Mouse (Mus musculus): Measurements from ENCODE around the gene Apba2. TPM values are rescaled to one million over a fixed set of nuclear protein-coding genes. Genes with fewer than 3 reads are reported as not detected.

Gene Apba2
- polyA plus RNA-seq, 1 experiment from 2014 or later = 3.8 TPM

GRCm38 (mm10) chr7:64531297-64531696 is 29.8 kb downstream of the Apba2 start:
- no peak overlapping the region for H3K4me2 ChIP-seq
- WGBS = 100% methylated on average over 1 of the region's 1 CpGs
- H3K36me3 ChIP-seq (ENCODE audit: insufficient read depth) = no peaks in the 10 kb centered on the region
- no peak overlapping the region for H3K27ac ChIP-seq (ENCODE audit: low read depth)
- no peak overlapping the region for H3K9ac ChIP-seq
- no peaks in the 10 kb centered on the region for H3K27me3 ChIP-seq (ENCODE audit: insufficient read depth, low read length)
- no peak for ATAC-seq (ENCODE audit: insufficient read depth)
- TF ChIP-seq CTCF (IDR thresholded peaks at IDR 0.05; ENCODE audit: low read depth) = no peak
- H3K4me3 ChIP-seq (ENCODE audit: low read depth, low read length) = no peak overlapping the region
- no peaks in the 10 kb centered on the region for H3K9me3 ChIP-seq (ENCODE audit: low read depth, low read length)
- no peaks in the 10 kb centered on the region for H3K4me1 ChIP-seq (ENCODE audit: insufficient read depth)
- DNase-seq = no peak

DNA sequence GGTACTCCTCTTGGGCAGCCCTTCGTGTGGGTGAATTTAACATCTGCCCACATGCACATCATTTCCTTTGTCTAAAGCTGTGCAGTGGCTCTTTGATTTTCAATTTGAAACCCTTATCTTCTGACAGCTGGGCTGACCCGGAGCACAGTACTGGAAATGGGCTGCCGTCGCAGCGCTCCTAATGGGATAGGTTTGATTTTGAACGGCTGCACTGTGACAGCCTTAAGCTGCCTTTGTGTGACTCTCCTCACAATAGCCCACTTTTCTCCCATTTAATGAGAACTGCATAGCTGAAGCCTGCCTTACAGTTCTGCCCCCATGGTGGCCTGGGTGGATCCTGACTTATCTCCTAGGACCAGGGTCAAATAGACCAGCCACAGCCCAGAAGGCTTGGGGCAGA is 31.9 kb downstream of the Apba2 start:
- Histone ChIP-seq H3K9ac (no peak overlapping the region), H3K4me3 (ENCODE audit: low read depth, low read length) (no peak overlapping the region), H3K36me3 (ENCODE audit: insufficient read depth) (no peaks in the 10 kb centered on the region), H3K27ac (ENCODE audit: low read depth) (no peak overlapping the region), H3K27me3 (ENCODE audit: insufficient read depth, low read length) (no peaks in the 10 kb centered on the region), H3K4me1 (ENCODE audit: insufficient read depth) (no peaks in the 10 kb centered on the region), H3K9me3 (ENCODE audit: low read depth, low read length) (no peaks in the 10 kb centered on the region), H3K4me2 (no peak overlapping the region)
- ATAC-seq (ENCODE audit: insufficient read depth) (no peak), DNase-seq (no peak)
- WGBS = 53% methylated on average over 6 of the region's 6 CpGs
- no peak for TF ChIP-seq CTCF (IDR thresholded peaks at IDR 0.05; ENCODE audit: low read depth)

DNA sequence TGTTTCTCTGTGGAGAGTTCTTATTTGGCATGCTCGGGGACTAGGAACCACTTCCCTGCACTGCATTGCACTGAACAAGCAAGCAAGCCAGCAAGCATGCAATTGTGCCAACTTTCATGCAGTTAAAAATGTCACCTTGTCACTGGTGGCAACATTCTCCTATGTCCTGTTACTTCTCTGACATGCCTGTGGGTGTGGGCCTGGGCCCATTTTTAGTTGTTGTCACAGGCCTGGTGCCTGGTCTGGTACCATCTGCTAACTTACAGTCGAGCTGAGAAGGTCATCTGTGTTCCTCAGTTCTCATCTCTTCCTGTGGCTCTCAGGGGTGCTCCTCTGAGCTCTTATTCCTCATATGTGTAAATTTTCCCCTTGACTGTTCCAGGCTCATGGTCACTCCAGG is 33.8 kb downstream of the Apba2 start:
- 65% methylated on average over 2 of the region's 2 CpGs for WGBS
- no peak for TF ChIP-seq CTCF (IDR thresholded peaks at IDR 0.05; ENCODE audit: low read depth)
- Histone ChIP-seq H3K27me3 (ENCODE audit: insufficient read depth, low read length) (no peaks in the 10 kb centered on the region), H3K9me3 (ENCODE audit: low read depth, low read length) (no peaks in the 10 kb centered on the region), H3K4me3 (ENCODE audit: low read depth, low read length) (no peak overlapping the region), H3K4me2 (no peak overlapping the region), H3K36me3 (ENCODE audit: insufficient read depth) (no peaks in the 10 kb centered on the region), H3K4me1 (ENCODE audit: insufficient read depth) (no peaks in the 10 kb centered on the region), H3K9ac (no peak overlapping the region), H3K27ac (ENCODE audit: low read depth) (no peak overlapping the region)
- ATAC-seq (ENCODE audit: insufficient read depth) (no peak), DNase-seq (no peak)

DNA sequence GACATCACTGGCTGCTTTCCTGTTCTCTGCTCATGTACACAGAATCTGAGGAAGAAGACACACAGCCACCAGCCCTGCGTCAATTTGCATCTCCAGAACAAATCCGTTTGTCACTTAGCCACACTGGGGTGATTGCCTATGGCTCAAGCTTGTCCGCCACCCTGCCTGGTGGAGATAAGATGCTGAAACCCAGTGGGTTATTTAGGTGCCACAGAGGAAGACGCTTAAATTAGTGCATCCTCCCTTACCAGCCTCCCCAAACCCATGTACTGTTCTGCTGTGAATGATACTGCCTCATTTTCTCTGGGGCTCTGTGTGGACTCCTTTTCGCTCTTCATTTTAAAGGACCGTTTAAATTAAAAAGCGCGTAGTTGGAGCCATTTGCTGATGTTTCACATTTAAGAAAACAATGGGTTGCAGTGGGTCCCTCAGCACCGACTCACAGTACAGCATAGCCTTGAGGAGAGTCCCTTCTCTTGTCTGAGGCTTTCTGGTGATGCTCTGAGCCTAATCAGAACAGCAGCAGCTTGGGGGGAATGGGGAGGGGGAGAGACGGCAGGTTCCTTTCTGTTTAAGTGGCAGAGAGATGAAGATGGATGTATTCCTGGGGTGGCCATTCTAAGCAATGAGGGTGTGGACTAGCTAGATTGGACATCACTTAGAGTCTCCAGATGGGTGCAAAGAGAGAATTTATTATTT is 38.1 kb downstream of the Apba2 start:
- DNase-seq (no peak), ATAC-seq (ENCODE audit: insufficient read depth) (no peak)
- TF ChIP-seq CTCF (IDR thresholded peaks at IDR 0.05; ENCODE audit: low read depth) = no peak
- Histone ChIP-seq H3K27me3 (ENCODE audit: insufficient read depth, low read length) (no peaks in the 10 kb centered on the region), H3K9me3 (ENCODE audit: low read depth, low read length) (no peaks in the 10 kb centered on the region), H3K4me3 (ENCODE audit: low read depth, low read length) (no peak overlapping the region), H3K9ac (no peak overlapping the region), H3K36me3 (ENCODE audit: insufficient read depth) (no peaks in the 10 kb centered on the region), H3K4me1 (ENCODE audit: insufficient read depth) (no peaks in the 10 kb centered on the region), H3K4me2 (no peak overlapping the region), H3K27ac (ENCODE audit: low read depth) (no peak overlapping the region)
- 49% methylated on average over 10 of the region's 10 CpGs for WGBS

DNA sequence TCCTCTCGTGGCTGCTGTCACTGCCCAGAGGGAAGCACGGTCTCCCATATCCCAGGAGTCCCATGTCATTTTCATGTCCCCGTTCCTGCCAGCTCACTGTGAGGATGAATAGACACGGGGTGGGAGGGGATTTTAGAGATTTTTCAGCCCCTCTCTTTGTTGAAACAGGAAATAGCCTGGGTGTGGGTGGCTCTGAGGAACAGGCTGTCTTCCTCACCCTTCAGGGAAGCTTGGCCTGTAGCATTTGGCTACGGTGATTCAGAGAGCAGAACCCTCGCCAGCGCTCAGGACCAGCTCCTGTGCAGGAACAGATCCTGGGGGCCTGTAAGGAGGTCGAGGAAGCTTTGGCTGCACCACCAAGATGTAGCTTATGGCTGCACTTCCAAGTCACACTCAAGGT is 45.3 kb downstream of the Apba2 start:
- WGBS = 57% methylated on average over 8 of the region's 8 CpGs
- H3K36me3 ChIP-seq (ENCODE audit: insufficient read depth) = no peaks in the 10 kb centered on the region
- peaks cover 3% of the 10 kb centered on the region; the same call in 1 of the 2 replicates for H3K4me1 ChIP-seq (ENCODE audit: insufficient read depth)
- no peaks in the 10 kb centered on the region for H3K9me3 ChIP-seq (ENCODE audit: low read depth, low read length)
- no peak overlapping the region for H3K4me2 ChIP-seq
- H3K4me3 ChIP-seq (ENCODE audit: low read depth, low read length) = no peak overlapping the region
- no peak for TF ChIP-seq CTCF (IDR thresholded peaks at IDR 0.05; ENCODE audit: low read depth)
- ATAC-seq (ENCODE audit: insufficient read depth) = no peak
- no peaks in the 10 kb centered on the region for H3K27me3 ChIP-seq (ENCODE audit: insufficient read depth, low read length)
- H3K9ac ChIP-seq = no peak overlapping the region
- H3K27ac ChIP-seq (ENCODE audit: low read depth) = no peak overlapping the region
- DNase-seq = no peak

GRCm38 (mm10) chr7:64550856-64551255 is 49.4 kb downstream of the Apba2 start:
- Histone ChIP-seq H3K4me3 (ENCODE audit: low read depth, low read length) (no peak overlapping the region), H3K9ac (no peak overlapping the region), H3K4me2 (no peak overlapping the region), H3K27ac (ENCODE audit: low read depth) (no peak overlapping the region), H3K27me3 (ENCODE audit: insufficient read depth, low read length) (no peaks in the 10 kb centered on the region), H3K9me3 (ENCODE audit: low read depth, low read length) (no peaks in the 10 kb centered on the region), H3K36me3 (ENCODE audit: insufficient read depth) (no peaks in the 10 kb centered on the region), H3K4me1 (ENCODE audit: insufficient read depth) (peaks cover 3% of the 10 kb centered on the region; the same call in 1 of the 2 replicates)
- 61% methylated on average over 1 of the region's 1 CpGs for WGBS
- no peak; the same call in 1 of the 2 replicates for ATAC-seq (ENCODE audit: insufficient read depth)
- no peak for TF ChIP-seq CTCF (IDR thresholded peaks at IDR 0.05; ENCODE audit: low read depth)
- DNase-seq = no peak

- Histone ChIP-seq H3K27ac (ENCODE audit: low read depth) (no peak overlapping the region), H3K4me1 (ENCODE audit: insufficient read depth) (peaks cover 3% of the 10 kb centered on the region; the same call in 1 of the 2 replicates), H3K4me2 (no peak overlapping the region), H3K9me3 (ENCODE audit: low read depth, low read length) (no peaks in the 10 kb centered on the region), H3K36me3 (ENCODE audit: insufficient read depth) (no peaks in the 10 kb centered on the region), H3K9ac (no peak overlapping the region), H3K4me3 (ENCODE audit: low read depth, low read length) (no peak overlapping the region), H3K27me3 (ENCODE audit: insufficient read depth, low read length) (no peaks in the 10 kb centered on the region)
- TF ChIP-seq CTCF (IDR thresholded peaks at IDR 0.05; ENCODE audit: low read depth) = peak; percentile 26; the same call in 1 of the 2 replicates
- ATAC-seq (ENCODE audit: insufficient read depth) = no peak
- 67% methylated on average over 13 of the region's 16 CpGs for WGBS
- peak; percentile 29 for DNase-seq
Observed at GRCm38 (mm10) chr7:64552523-64553190, 51.2 kb downstream of the Apba2 start.

Data from lung, embryonic 14.5 days (tissue).